Mouse (Mus musculus) hindbrain, embryonic 11.5 days (tissue): ENCODE measurements around the gene Nos3. TPM values are rescaled to one million over a fixed set of nuclear protein-coding genes. Genes with fewer than 3 reads are reported as not detected.

Experiments used
- ATAC-seq: fragments of 200-750 bp; cut with Nextera tagmentation; 2 replicates; pipeline ENCODE4 v1.8.0; 2017; ENCODE audit warnings: mild to moderate bottlenecking, moderate TSS enrichment, moderate library complexity; ENCODE audit not compliant: low FRiP score
- DNase-seq: peaks from one replicate; pipeline ENCODE4 v3.0.0-alpha.2; 2015; ENCODE audit warnings: low spot score
- H3K27ac ChIP-seq: fragments of 300-500 bp; sonication (generic); 2 replicates; pipeline ENCODE4 v1.5.1; 2014; ENCODE audit warnings: mild to moderate bottlenecking, low read depth, low read length
- H3K27me3 ChIP-seq: fragments of 300-500 bp; sonication (generic); 2 replicates; pipeline ENCODE4 v1.6.1; 2014; ENCODE audit warnings: mild to moderate bottlenecking, low read length, moderate library complexity, mixed read lengths; ENCODE audit not compliant: control insufficient read depth, insufficient read depth
- H3K36me3 ChIP-seq: fragments of 300-500 bp; sonication (generic); 2 replicates; pipeline ENCODE4 v1.6.1; 2014; ENCODE audit warnings: mild to moderate bottlenecking, low read length, moderate library complexity, mixed read lengths; ENCODE audit not compliant: control insufficient read depth, insufficient read depth
- H3K4me1 ChIP-seq: fragments of 300-500 bp; sonication (generic); replicated peaks from 2 replicates; pipeline ENCODE4 v1.6.1; 2014; ENCODE audit warnings: low read length, mixed read lengths; ENCODE audit not compliant: control insufficient read depth, insufficient read depth
- H3K4me2 ChIP-seq: fragments of 300-500 bp; sonication (generic); replicated peaks from 2 replicates; pipeline ENCODE4 v1.6.1; 2014; ENCODE audit warnings: mild to moderate bottlenecking, low read depth, low read length
- H3K4me3 ChIP-seq: fragments of 300-500 bp; sonication (generic); 2 replicates; pipeline ENCODE4 v1.5.1; 2014; ENCODE audit warnings: low read depth, low read length
- H3K9ac ChIP-seq: fragments of 300-500 bp; sonication (generic); 2 replicates; pipeline ENCODE4 v1.6.1; 2014; ENCODE audit warnings: low read depth, low read length
- H3K9me3 ChIP-seq: fragments of 300-500 bp; sonication (generic); 2 replicates; pipeline ENCODE4 v1.6.1; 2016; ENCODE audit warnings: low read length; ENCODE audit not compliant: control insufficient read depth
- WGBS: fragments of 180-500 bp; shearing (Covaris S2); extraction: QIAGEN DNeasy Blood & Tissue Kit; methylation state at CpG from one replicate; pipeline ENCODE4 v1.1.7; 2014; 5-methylcytosine and 5-hydroxymethylcytosine counted together
- polyA plus RNA-seq: library from polyadenylated mRNA; unstranded; fragments of >200 nt; fragmentation: Nextera tagmentation; extraction: Ambion mirVana; gene quantifications from 2 replicates; pipeline ENCODE4 v1.2.1, GENCODE M21; 2014

Gene Nos3
- polyA plus RNA-seq, 1 experiment from 2014 or later, result 4.5 TPM

GRCm38 (mm10) chr5:24374216-24374615 lies 9.6 kb downstream of the Nos3 start:
- H3K36me3 ChIP-seq, result no peaks in the 10 kb centered on the region
- no peak for ATAC-seq
- no peaks in the 10 kb centered on the region for H3K27me3 ChIP-seq
- H3K9me3 ChIP-seq, result no peaks in the 10 kb centered on the region
- no peak for DNase-seq
- no peak overlapping the region for H3K4me2 ChIP-seq
- WGBS, result 82% methylated on average over 6 of the region's 6 CpGs
- no peaks in the 10 kb centered on the region for H3K4me1 ChIP-seq
- no peak overlapping the region for H3K4me3 ChIP-seq
- no peak overlapping the region for H3K9ac ChIP-seq
- H3K27ac ChIP-seq, result no peak overlapping the region

- H3K27me3 ChIP-seq, result no peaks in the 10 kb centered on the region
- H3K9ac ChIP-seq, result no peak overlapping the region
- H3K4me1 ChIP-seq, result no peaks in the 10 kb centered on the region
- 87% methylated on average over 7 of the region's 7 CpGs for WGBS
- H3K9me3 ChIP-seq, result no peaks in the 10 kb centered on the region
- DNase-seq (no peak), ATAC-seq (no peak)
- H3K4me3 ChIP-seq, result no peak overlapping the region
- H3K27ac ChIP-seq, result no peak overlapping the region
- no peaks in the 10 kb centered on the region for H3K36me3 ChIP-seq
- no peak overlapping the region for H3K4me2 ChIP-seq
Measured at GRCm38 (mm10) chr5:24374666-24375328, 10.2 kb downstream of the Nos3 start.

- Histone ChIP-seq H3K27me3 (no peaks in the 10 kb centered on the region), H3K4me2 (no peak overlapping the region), H3K4me1 (no peaks in the 10 kb centered on the region), H3K27ac (no peak overlapping the region), H3K9me3 (no peaks in the 10 kb centered on the region), H3K36me3 (no peaks in the 10 kb centered on the region), H3K9ac (no peak overlapping the region), H3K4me3 (no peak overlapping the region)
- 73% methylated on average over 2 of the region's 2 CpGs for WGBS
- DNase-seq (no peak), ATAC-seq (no peak)
Measured at GRCm38 (mm10) chr5:24378700-24379099, 14.1 kb downstream of the Nos3 start.

- Histone ChIP-seq H3K4me2 (no peak overlapping the region), H3K36me3 (no peaks in the 10 kb centered on the region), H3K27ac (no peak overlapping the region), H3K4me1 (no peaks in the 10 kb centered on the region), H3K4me3 (no peak overlapping the region), H3K9ac (no peak overlapping the region), H3K9me3 (no peaks in the 10 kb centered on the region), H3K27me3 (no peaks in the 10 kb centered on the region)
- no peak for ATAC-seq
- WGBS, result 77% methylated on average over 4 of the region's 4 CpGs
- DNase-seq, result no peak
Measured at GRCm38 (mm10) chr5:24379501-24379900, 14.9 kb downstream of the Nos3 start.

GRCm38 (mm10) chr5:24380499-24380898 lies 15.9 kb downstream of the Nos3 start:
- no peaks in the 10 kb centered on the region for H3K4me1 ChIP-seq
- no peaks in the 10 kb centered on the region for H3K9me3 ChIP-seq
- no peak overlapping the region for H3K4me2 ChIP-seq
- H3K36me3 ChIP-seq, result no peaks in the 10 kb centered on the region
- H3K27me3 ChIP-seq, result no peaks in the 10 kb centered on the region
- DNase-seq (no peak), ATAC-seq (no peak)
- no peak overlapping the region for H3K4me3 ChIP-seq
- no peak overlapping the region for H3K9ac ChIP-seq
- 90% methylated on average over 4 of the region's 4 CpGs for WGBS
- H3K27ac ChIP-seq, result no peak overlapping the region

GRCm38 (mm10) chr5:24381486-24381885 lies 16.9 kb downstream of the Nos3 start:
- Histone ChIP-seq H3K9me3 (no peaks in the 10 kb centered on the region), H3K4me2 (no peak overlapping the region), H3K4me1 (no peaks in the 10 kb centered on the region), H3K4me3 (no peak overlapping the region), H3K27me3 (peaks cover under 1% of the 10 kb centered on the region; the same call in 1 of the 2 replicates), H3K9ac (no peak overlapping the region), H3K36me3 (no peaks in the 10 kb centered on the region), H3K27ac (no peak overlapping the region)
- 64% methylated on average over 6 of the region's 6 CpGs for WGBS
- ATAC-seq (no peak), DNase-seq (no peak)

- H3K27me3 ChIP-seq, result peaks cover 6% of the 10 kb centered on the region; the same call in 1 of the 2 replicates
- DNase-seq, result no peak
- no peaks in the 10 kb centered on the region for H3K4me1 ChIP-seq
- no peak for ATAC-seq
- H3K4me3 ChIP-seq, result no peak overlapping the region
- 60% methylated on average over 2 of the region's 2 CpGs for WGBS
- no peaks in the 10 kb centered on the region for H3K36me3 ChIP-seq
- H3K27ac ChIP-seq, result no peak overlapping the region
- H3K4me2 ChIP-seq, result no peak overlapping the region
- H3K9ac ChIP-seq, result no peak overlapping the region
- H3K9me3 ChIP-seq, result no peaks in the 10 kb centered on the region
Measured at GRCm38 (mm10) chr5:24381988-24382387, 17.4 kb downstream of the Nos3 start.

GRCm38 (mm10) chr5:24383026-24383859 lies 18.6 kb downstream of the Nos3 start:
- ATAC-seq (peak; percentile 84), DNase-seq (peak; percentile 94)
- Histone ChIP-seq H3K4me1 (peaks cover 6% of the 10 kb centered on the region), H3K4me3 (peak overlapping the region; percentile 34), H3K27me3 (peaks cover 18% of the 10 kb centered on the region), H3K4me2 (peak overlapping the region; percentile 60), H3K9ac (peak overlapping the region; percentile 37; the same call in 1 of the 2 replicates), H3K27ac (no peak overlapping the region), H3K9me3 (no peaks in the 10 kb centered on the region), H3K36me3 (no peaks in the 10 kb centered on the region)
- 1% methylated on average over 34 of the region's 34 CpGs for WGBS

- H3K4me1 ChIP-seq, result peaks cover 7% of the 10 kb centered on the region
- no peak overlapping the region for H3K9ac ChIP-seq
- no peak overlapping the region for H3K27ac ChIP-seq
- H3K4me3 ChIP-seq, result no peak overlapping the region
- no peaks in the 10 kb centered on the region for H3K9me3 ChIP-seq
- ATAC-seq, result no peak
- H3K4me2 ChIP-seq, result no peak overlapping the region
- peaks cover 26% of the 10 kb centered on the region for H3K27me3 ChIP-seq
- no peaks in the 10 kb centered on the region for H3K36me3 ChIP-seq
- DNase-seq, result no peak
- 64% methylated on average over 6 of the region's 6 CpGs for WGBS
Measured at GRCm38 (mm10) chr5:24384407-24384806, 19.8 kb downstream of the Nos3 start.
